Mouse (Mus musculus) olfactory bulb, adult 2 months (tissue): Measurements from ENCODE around the gene Bco2. TPM values are rescaled to one million over a fixed set of nuclear protein-coding genes. Genes with fewer than 3 reads are reported as not detected.

ENCODE experiments used
- H3K27ac ChIP-seq: fragments of 200-500 bp; 2 replicates; pipeline ENCODE4 v1.5.1; 2012; ENCODE audit warnings: low read depth, low read length; ENCODE audit not compliant: insufficient read depth
- H3K4me1 ChIP-seq: fragments of 200-500 bp; 2 replicates; pipeline ENCODE4 v1.6.1; 2012; ENCODE audit warnings: low read length; ENCODE audit not compliant: control insufficient read depth, insufficient read depth
- H3K4me3 ChIP-seq: fragments of 200-500 bp; 2 replicates; pipeline ENCODE4 v1.5.1; 2012; ENCODE audit warnings: mild to moderate bottlenecking, low read depth, low read length, moderate library complexity; ENCODE audit not compliant: insufficient read depth
- CTCF ChIP-seq: fragments of 200-500 bp; IDR thresholded peaks from 2 replicates; pipeline ENCODE4 v1.5.1; 2012; ENCODE audit warnings: low read depth, mild to moderate bottlenecking, low read length, moderate library complexity; ENCODE audit not compliant: insufficient read depth
- POLR2A ChIP-seq: fragments of 200-500 bp; IDR thresholded peaks from 2 replicates; pipeline ENCODE4 v1.6.1; 2012; ENCODE audit warnings: mild to moderate bottlenecking, low read depth, low read length, moderate library complexity; ENCODE audit not compliant: insufficient read depth
- WGBS: fragments of 180-500 bp; shearing (Covaris S2); methylation state at CpG from one replicate; pipeline ENCODE4 v1.1.7; 2018; 5-methylcytosine and 5-hydroxymethylcytosine counted together
- polyA plus RNA-seq: library from polyadenylated mRNA; stranded (reverse); fragments of >200 nt; gene quantifications from 2 replicates; pipeline ENCODE4 v1.2.4, GENCODE M21; 2012; ENCODE audit warnings: low replicate concordance; ENCODE audit not compliant: missing spikeins, insufficient read depth, insufficient read length

Bco2 gene
- polyA plus RNA-seq, 1 experiment, result not detected

DNA sequence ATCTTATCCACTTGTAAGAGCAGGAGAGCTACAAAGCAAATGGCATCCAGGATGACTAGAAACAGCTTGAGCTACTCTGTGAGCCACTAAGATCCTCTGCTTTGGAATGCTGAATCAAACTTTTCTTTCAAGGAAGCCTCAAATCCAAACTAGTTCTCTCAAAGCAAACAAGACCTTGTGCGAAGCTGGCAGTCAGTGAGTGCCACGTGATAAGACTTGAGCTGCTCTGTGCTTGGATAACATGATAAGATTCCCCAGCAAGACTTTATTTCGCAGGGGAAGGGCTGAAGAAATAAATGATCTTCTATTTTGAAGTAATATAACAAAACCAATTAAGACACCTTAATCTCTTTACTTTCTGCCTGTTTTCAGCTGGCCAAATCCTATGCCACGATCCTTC lies 11.0 kb upstream of the Bco2 start:
- 79% methylated on average over 4 of the region's 4 CpGs for WGBS
- Histone ChIP-seq H3K4me1 (peaks cover 6% of the 10 kb centered on the region), H3K4me3 (no peak overlapping the region), H3K27ac (no peak overlapping the region)
- TF ChIP-seq POLR2A (no peak), CTCF (no peak)

- Histone ChIP-seq H3K4me1 (peaks cover 6% of the 10 kb centered on the region), H3K27ac (no peak overlapping the region), H3K4me3 (no peak overlapping the region)
- WGBS, result 72% methylated on average over 7 of the region's 7 CpGs
- TF ChIP-seq CTCF (no peak), POLR2A (no peak)
These were observed 10.2 kb upstream of the Bco2 start for GRCm38 (mm10) chr9:50565173-50565572.

- no peak overlapping the region for H3K4me3 ChIP-seq
- H3K27ac ChIP-seq, result no peak overlapping the region
- H3K4me1 ChIP-seq, result peaks cover 3% of the 10 kb centered on the region; the same call in 1 of the 2 replicates
- 83% methylated on average over 2 of the region's 2 CpGs for WGBS
- TF ChIP-seq POLR2A (no peak), CTCF (no peak)
These were observed 7.0 kb upstream of the Bco2 start for GRCm38 (mm10) chr9:50561918-50562360.

DNA sequence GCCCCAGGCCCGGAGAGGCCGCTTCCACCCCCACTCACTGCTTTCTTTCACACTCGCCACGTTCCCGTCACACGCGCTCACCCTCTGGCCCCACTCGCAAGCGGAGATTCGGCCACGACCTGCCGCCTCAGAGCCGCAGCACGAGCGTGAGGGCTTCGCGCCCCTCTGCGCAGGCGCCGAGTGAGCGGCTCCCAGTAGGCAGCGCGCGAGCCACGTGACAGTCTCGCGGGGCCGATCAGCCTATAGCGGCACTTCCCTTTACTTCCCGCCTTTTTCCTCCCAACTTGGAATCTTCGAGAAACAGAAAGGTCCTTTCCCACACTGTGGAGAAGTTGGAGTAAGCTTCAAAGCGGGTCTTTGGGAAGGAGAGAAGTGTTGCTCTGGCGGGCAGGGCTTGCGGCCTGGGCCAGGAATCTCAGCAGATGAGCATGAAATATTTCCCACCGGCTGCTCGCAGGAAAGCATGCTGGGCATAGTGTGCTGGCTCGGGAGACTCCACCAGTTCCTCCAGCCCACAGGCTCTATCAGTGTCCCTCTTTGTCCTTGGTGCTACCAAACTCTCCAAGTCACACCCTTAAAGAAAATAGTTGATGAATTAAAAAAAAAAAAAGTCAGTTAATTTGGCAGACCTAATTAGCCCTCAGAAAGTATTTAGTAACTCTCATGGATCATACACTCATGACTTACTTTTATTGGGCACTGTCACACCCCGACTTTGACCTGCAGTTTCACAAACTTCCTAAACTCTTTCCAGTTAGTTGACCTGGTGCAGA lies 6.3 kb upstream of the Bco2 start, which contains the start of gene Tex12:
TSS of gene Tex12 (minus strand) at position 181 of the 773 bp plus-strand sequence.
- H3K4me3 ChIP-seq, result no peak within 1 kb of the TSS
- H3K27ac ChIP-seq, result no peak within 1 kb of the TSS
- TF ChIP-seq CTCF (no peak), POLR2A (no peak)
- 92% methylated on average over 38 of the region's 38 CpGs for WGBS
- peaks cover 3% of the 10 kb centered on the region; the same call in 1 of the 2 replicates for H3K4me1 ChIP-seq

- Histone ChIP-seq H3K4me3 (peak within 1 kb of the TSS; percentile 41), H3K4me1 (no peaks in the 10 kb centered on the region), H3K27ac (peak within 1 kb of the TSS; percentile 63)
- WGBS, result 11% methylated on average over 12 of the region's 12 CpGs
- no peak for TF ChIP-seq CTCF
- 0 out of 2 replicates have a peak, but pooled peaks have one; percentile 29 for TF ChIP-seq POLR2A
These were observed 514 bp downstream of the Bco2 start, which contains the start of gene Il18 for GRCm38 (mm10) chr9:50554241-50555093. Gene Il18 (plus strand): TSS chr9:50554827.

DNA sequence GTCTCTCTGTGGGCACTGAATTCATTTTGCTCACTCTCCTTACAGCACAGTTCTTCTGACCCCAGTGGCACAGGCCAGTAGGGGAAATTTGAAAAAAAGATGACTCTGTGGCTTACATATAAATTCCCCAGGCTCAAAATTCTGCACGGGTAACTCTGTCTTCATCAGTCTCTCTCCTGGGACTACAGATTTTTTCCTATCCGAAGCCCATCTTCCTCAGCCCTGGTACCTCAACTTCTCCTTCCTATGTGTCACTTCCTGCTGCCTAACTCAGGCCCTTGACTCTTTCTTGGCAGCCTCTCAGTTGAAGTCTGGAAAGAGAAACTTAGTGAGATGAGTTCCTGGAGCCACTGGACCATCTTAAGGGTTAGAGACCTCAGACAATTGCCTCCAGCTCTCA lies 1.4 kb downstream of the Bco2 start:
- 88% methylated on average over 2 of the region's 2 CpGs for WGBS
- no peaks in the 10 kb centered on the region for H3K4me1 ChIP-seq
- TF ChIP-seq CTCF, result no peak
- no peak for TF ChIP-seq POLR2A
- no peak overlapping the region for H3K27ac ChIP-seq
- no peak overlapping the region for H3K4me3 ChIP-seq

- no peaks in the 10 kb centered on the region for H3K4me1 ChIP-seq
These were observed 2.8 kb downstream of the Bco2 start for GRCm38 (mm10) chr9:50552206-50552605.

DNA sequence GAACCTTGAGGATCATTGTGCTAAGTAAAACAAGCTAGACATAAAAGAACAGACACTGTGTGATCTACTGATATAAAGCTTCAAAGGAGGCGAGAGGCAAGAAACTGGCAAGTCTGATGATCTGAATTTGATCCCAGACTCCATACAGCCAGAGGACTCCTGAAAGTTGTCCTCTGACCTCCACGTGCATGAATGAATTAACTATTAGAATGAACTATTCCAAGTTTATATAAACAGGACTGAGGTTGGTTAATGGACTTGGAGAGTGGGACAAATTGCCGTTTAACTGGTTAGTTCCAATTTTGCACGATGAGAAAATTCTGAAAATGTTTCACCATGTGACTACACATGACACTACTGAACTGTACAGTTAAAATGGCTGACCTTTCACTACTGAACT lies 6.0 kb downstream of the Bco2 start:
- no peaks in the 10 kb centered on the region for H3K4me1 ChIP-seq
- WGBS, result 88% methylated on average over 4 of the region's 4 CpGs
- no peak overlapping the region for H3K27ac ChIP-seq
- no peak overlapping the region for H3K4me3 ChIP-seq
- TF ChIP-seq POLR2A (no peak), CTCF (no peak)

More at GRCm38 (mm10) chr9:50552206-50552605, 2.8 kb downstream of the Bco2 start:
- Histone ChIP-seq H3K4me3 (no peak overlapping the region), H3K27ac (no peak overlapping the region)
- no peak for TF ChIP-seq CTCF
- WGBS, result 84% methylated on average over 5 of the region's 5 CpGs

DNA sequence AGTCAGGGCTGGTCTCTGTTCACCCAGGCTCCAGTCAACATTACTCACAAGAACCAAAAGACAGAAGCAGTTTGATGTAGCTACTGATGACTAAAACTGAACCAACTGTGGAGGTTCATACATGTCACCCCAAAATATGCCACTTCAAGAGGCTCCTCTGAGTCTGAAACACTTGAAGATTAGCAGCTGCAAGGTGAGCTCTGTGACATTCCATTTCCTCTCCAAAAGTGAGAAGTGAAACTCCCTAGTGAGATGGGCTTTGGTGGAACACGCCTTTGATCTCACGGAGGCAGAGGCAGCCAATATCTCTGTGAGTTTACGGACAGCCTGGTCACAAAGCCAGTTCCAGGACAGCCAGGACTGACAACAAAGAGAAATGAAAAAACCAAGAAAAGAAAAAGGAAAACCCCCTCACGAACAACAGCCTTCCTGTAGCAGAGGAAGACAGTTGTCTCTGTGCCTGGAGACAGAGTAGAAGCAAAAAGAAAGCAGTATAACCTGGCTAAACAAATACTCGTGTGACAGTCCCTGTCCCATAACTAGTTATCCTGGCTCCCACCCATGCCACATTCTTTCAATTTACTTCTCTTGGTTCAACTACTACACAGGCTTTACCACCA lies 7.0 kb downstream of the Bco2 start:
- WGBS, result 71% methylated on average over 5 of the region's 5 CpGs

More for the DNA sequence above, 7.0 kb downstream of the Bco2 start:
- Histone ChIP-seq H3K27ac (no peak overlapping the region), H3K4me1 (no peaks in the 10 kb centered on the region), H3K4me3 (no peak overlapping the region)
- TF ChIP-seq CTCF, result no peak
- no peak for TF ChIP-seq POLR2A
